Mouse (Mus musculus) limb, embryonic 11.5 days (tissue): ENCODE results near the gene Ccng1. TPM values are rescaled to one million over a fixed set of nuclear protein-coding genes. Genes with fewer than 3 reads are reported as not detected.

Experiments
- ATAC-seq: fragments of 200-750 bp; cut with Nextera tagmentation; 2 replicates; pipeline ENCODE4 v1.8.0; 2017; ENCODE audit warnings: low read depth; ENCODE audit not compliant: insufficient number of reproducible peaks, low FRiP score, low TSS enrichment
- DNase-seq: peaks from one replicate; pipeline ENCODE4 v3.0.0-alpha.2; 2015; ENCODE audit warnings: low spot score
- H3K27ac ChIP-seq: fragments of 300-500 bp; sonication (generic); replicated peaks from 2 replicates; pipeline ENCODE4 v1.5.1; 2014; ENCODE audit warnings: low read depth, mild to moderate bottlenecking, low read length
- H3K27me3 ChIP-seq: fragments of 300-500 bp; sonication (generic); 2 replicates; pipeline ENCODE4 v1.6.1; 2014; ENCODE audit warnings: mild to moderate bottlenecking, low read length, mixed read lengths; ENCODE audit not compliant: control insufficient read depth, insufficient read depth
- H3K36me3 ChIP-seq: fragments of 300-500 bp; sonication (generic); 2 replicates; pipeline ENCODE4 v1.6.1; 2014; ENCODE audit warnings: mild to moderate bottlenecking, low read length, moderate library complexity, mixed read lengths; ENCODE audit not compliant: control insufficient read depth, insufficient read depth
- H3K4me1 ChIP-seq: fragments of 300-500 bp; sonication (generic); 2 replicates; pipeline ENCODE4 v1.6.1; 2014; ENCODE audit warnings: low read length, mixed read lengths; ENCODE audit not compliant: control insufficient read depth, insufficient read depth
- H3K4me2 ChIP-seq: fragments of 300-500 bp; sonication (generic); 2 replicates; pipeline ENCODE4 v1.6.1; 2014; ENCODE audit warnings: low read depth, mild to moderate bottlenecking, moderate library complexity; ENCODE audit not compliant: severe bottlenecking
- H3K4me3 ChIP-seq: fragments of 300-500 bp; sonication (generic); 2 replicates; pipeline ENCODE4 v1.5.1; 2014; ENCODE audit warnings: low read depth, low read length
- H3K9ac ChIP-seq: fragments of 300-500 bp; sonication (generic); 2 replicates; pipeline ENCODE4 v1.6.1; 2014; ENCODE audit warnings: mild to moderate bottlenecking, low read length
- H3K9me3 ChIP-seq: fragments of 300-500 bp; sonication (generic); 2 replicates; pipeline ENCODE4 v1.6.1; 2016; ENCODE audit warnings: low read length; ENCODE audit not compliant: control insufficient read depth
- WGBS: fragments of 180-500 bp; shearing (Covaris S2); extraction: QIAGEN DNeasy Blood & Tissue Kit; methylation state at CpG from one replicate; pipeline ENCODE4 v1.1.7; 2014; 5-methylcytosine and 5-hydroxymethylcytosine counted together
- polyA plus RNA-seq: library from polyadenylated mRNA; unstranded; fragments of >200 nt; fragmentation: Nextera tagmentation; extraction: Ambion mirVana; gene quantifications from 2 replicates; pipeline ENCODE4 v1.2.1, GENCODE M21; 2014

Gene Ccng1
- polyA plus RNA-seq, 1 experiment from 2014 or later = 27.4 TPM

DNA sequence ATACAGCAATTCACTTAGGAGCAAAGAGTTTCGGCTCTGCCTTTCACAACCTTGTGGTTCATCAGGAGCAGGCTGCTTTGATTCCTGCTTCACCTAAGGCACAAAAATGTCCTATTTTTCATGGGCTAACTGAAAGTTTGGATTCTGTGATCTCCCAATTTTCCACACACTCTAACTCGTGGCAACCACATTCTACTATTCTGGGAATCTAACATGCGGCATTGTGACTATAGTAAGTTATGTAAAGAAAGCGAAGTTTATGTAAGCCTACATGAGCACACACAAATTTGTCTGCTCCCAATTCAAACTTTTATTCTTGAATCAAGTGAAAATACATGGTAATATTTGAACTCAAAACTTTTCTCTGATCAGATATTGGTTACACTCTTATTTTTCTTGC lies 9.6 kb upstream of the Ccng1 start:
- Histone ChIP-seq H3K9ac (no peak overlapping the region), H3K9me3 (no peaks in the 10 kb centered on the region), H3K27ac (no peak overlapping the region), H3K4me2 (no peak overlapping the region), H3K27me3 (no peaks in the 10 kb centered on the region), H3K4me1 (no peaks in the 10 kb centered on the region), H3K36me3 (no peaks in the 10 kb centered on the region), H3K4me3 (no peak overlapping the region)
- DNase-seq (no peak), ATAC-seq (no peak)
- WGBS = 78% methylated on average over 4 of the region's 4 CpGs

- ATAC-seq (no peak), DNase-seq (no peak)
Observed at GRCm38 (mm10) chr11:40763395-40763794, 8.3 kb upstream of the Ccng1 start.

GRCm38 (mm10) chr11:40759896-40760295 lies 4.8 kb upstream of the Ccng1 start:
- no peak overlapping the region for H3K9ac ChIP-seq
- H3K27ac ChIP-seq = no peak overlapping the region
- H3K9me3 ChIP-seq = no peaks in the 10 kb centered on the region
- H3K4me1 ChIP-seq = no peaks in the 10 kb centered on the region
- ATAC-seq (no peak), DNase-seq (no peak)
- H3K4me3 ChIP-seq = no peak overlapping the region
- H3K27me3 ChIP-seq = no peaks in the 10 kb centered on the region
- 84% methylated on average over 8 of the region's 8 CpGs for WGBS
- no peaks in the 10 kb centered on the region for H3K36me3 ChIP-seq
- H3K4me2 ChIP-seq = no peak overlapping the region

More at GRCm38 (mm10) chr11:40763395-40763794, 8.3 kb upstream of the Ccng1 start:
- no peaks in the 10 kb centered on the region for H3K27me3 ChIP-seq
- 27% methylated on average over 2 of the region's 2 CpGs for WGBS
- H3K9me3 ChIP-seq = no peaks in the 10 kb centered on the region
- H3K4me2 ChIP-seq = no peak overlapping the region
- H3K27ac ChIP-seq = no peak overlapping the region
- no peak overlapping the region for H3K4me3 ChIP-seq
- H3K36me3 ChIP-seq = no peaks in the 10 kb centered on the region
- no peaks in the 10 kb centered on the region for H3K4me1 ChIP-seq
- H3K9ac ChIP-seq = no peak overlapping the region

- WGBS = 87% methylated on average over 8 of the region's 8 CpGs
- H3K27ac ChIP-seq = no peak overlapping the region
- H3K4me2 ChIP-seq = no peak overlapping the region
- H3K4me1 ChIP-seq = no peaks in the 10 kb centered on the region
- no peak overlapping the region for H3K4me3 ChIP-seq
- no peaks in the 10 kb centered on the region for H3K9me3 ChIP-seq
- no peaks in the 10 kb centered on the region for H3K36me3 ChIP-seq
- ATAC-seq (no peak), DNase-seq (no peak)
- H3K27me3 ChIP-seq = no peaks in the 10 kb centered on the region
- H3K9ac ChIP-seq = no peak overlapping the region
Observed at GRCm38 (mm10) chr11:40755968-40756367, 857 bp upstream of the Ccng1 start.

GRCm38 (mm10) chr11:40754664-40755107 lies 425 bp downstream of the Ccng1 start:
- ATAC-seq (peak; percentile 1; the same call in 1 of the 2 replicates), DNase-seq (no peak)
- H3K36me3 ChIP-seq = no peaks in the 10 kb centered on the region
- H3K9ac ChIP-seq = peak overlapping the region; percentile 70
- H3K4me2 ChIP-seq = peak overlapping the region; percentile 81
- no peaks in the 10 kb centered on the region for H3K27me3 ChIP-seq
- H3K4me1 ChIP-seq = no peaks in the 10 kb centered on the region
- no peak overlapping the region for H3K27ac ChIP-seq
- no peaks in the 10 kb centered on the region for H3K9me3 ChIP-seq
- 4% methylated on average over 19 of the region's 19 CpGs for WGBS
- peak overlapping the region; percentile 72 for H3K4me3 ChIP-seq

DNA sequence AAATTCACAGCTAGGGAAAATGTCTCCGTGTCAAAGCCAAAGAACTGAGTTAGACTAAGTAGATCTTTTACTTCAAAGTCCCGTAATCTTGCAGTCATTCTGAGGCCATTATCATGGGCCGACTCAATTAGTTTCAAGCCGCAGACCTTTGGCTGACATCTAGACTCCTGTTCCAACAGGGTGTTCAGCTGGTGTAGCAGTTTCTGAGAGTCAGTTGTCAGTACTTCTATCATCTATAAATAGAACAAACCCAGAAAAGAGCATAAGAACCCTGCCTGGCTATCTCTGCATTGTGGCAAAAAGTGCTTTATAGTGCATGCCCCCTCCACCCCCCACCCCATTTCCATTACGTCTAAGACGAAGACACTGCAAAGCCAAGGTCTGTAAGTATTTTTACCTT lies 1.3 kb downstream of the Ccng1 start:
- WGBS = 78% methylated on average over 6 of the region's 6 CpGs
- no peaks in the 10 kb centered on the region for H3K4me1 ChIP-seq
- ATAC-seq = no peak
- no peak for DNase-seq
- H3K4me2 ChIP-seq = no peak overlapping the region
- no peaks in the 10 kb centered on the region for H3K9me3 ChIP-seq
- no peaks in the 10 kb centered on the region for H3K36me3 ChIP-seq
- no peak overlapping the region for H3K4me3 ChIP-seq
- H3K9ac ChIP-seq = no peak overlapping the region
- H3K27me3 ChIP-seq = no peaks in the 10 kb centered on the region
- no peak overlapping the region for H3K27ac ChIP-seq

GRCm38 (mm10) chr11:40747716-40748115 lies 7.4 kb downstream of the Ccng1 start:
- no peaks in the 10 kb centered on the region for H3K36me3 ChIP-seq
- ATAC-seq (no peak), DNase-seq (no peak)
- H3K27ac ChIP-seq = no peak overlapping the region
- H3K9ac ChIP-seq = no peak overlapping the region
- H3K4me2 ChIP-seq = no peak overlapping the region
- H3K4me3 ChIP-seq = no peak overlapping the region
- H3K27me3 ChIP-seq = no peaks in the 10 kb centered on the region
- H3K9me3 ChIP-seq = no peaks in the 10 kb centered on the region
- WGBS = 67% methylated on average over 2 of the region's 2 CpGs
- no peaks in the 10 kb centered on the region for H3K4me1 ChIP-seq

DNA sequence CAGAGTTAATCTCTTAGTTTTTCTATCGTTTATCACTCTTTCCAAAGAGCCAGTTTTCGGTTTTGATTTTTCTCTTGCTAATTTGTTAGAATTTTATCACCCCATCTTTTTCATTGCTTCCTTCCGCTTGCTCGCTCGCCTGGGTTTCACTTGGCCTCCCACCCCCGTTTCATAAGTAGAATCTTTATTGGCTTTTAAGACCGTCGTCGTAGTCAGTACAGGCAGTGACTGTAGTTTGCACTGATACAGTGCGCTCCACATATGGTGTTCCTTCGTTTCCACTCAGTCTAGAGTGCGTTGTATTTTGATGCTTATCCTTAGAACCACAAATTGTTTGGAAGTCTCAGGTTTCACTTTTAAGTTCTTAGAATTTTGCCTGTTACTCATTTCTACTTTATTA lies 8.8 kb downstream of the Ccng1 start:
- no peak overlapping the region for H3K4me2 ChIP-seq
- H3K27me3 ChIP-seq = no peaks in the 10 kb centered on the region
- no peak overlapping the region for H3K27ac ChIP-seq
- 83% methylated on average over 12 of the region's 12 CpGs for WGBS
- no peak overlapping the region for H3K9ac ChIP-seq
- H3K4me1 ChIP-seq = no peaks in the 10 kb centered on the region
- ATAC-seq (no peak), DNase-seq (no peak)
- H3K36me3 ChIP-seq = no peaks in the 10 kb centered on the region
- H3K4me3 ChIP-seq = no peak overlapping the region
- H3K9me3 ChIP-seq = no peaks in the 10 kb centered on the region

DNA sequence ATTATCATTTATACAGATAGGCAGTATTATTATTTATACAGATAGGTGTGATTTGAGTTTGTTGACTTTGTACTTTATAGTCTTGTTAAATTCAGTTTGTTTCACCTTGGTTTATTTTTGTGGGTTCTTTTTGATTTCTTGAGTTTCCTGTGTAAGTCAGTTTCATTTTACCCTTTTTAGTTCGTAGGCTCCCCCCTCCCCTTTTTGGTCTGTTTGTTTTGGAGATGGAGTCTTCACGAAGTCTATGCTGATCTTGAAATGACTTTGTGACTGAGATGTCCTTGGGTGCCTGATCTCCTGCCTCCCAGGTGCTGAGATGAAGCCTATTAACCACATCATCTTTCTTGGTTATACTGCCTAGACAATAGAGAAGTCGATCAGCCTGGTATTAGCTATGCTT lies 10.8 kb downstream of the Ccng1 start:
- Histone ChIP-seq H3K27ac (no peak overlapping the region), H3K36me3 (no peaks in the 10 kb centered on the region), H3K9ac (no peak overlapping the region), H3K9me3 (no peaks in the 10 kb centered on the region), H3K4me3 (no peak overlapping the region), H3K4me2 (no peak overlapping the region), H3K4me1 (no peaks in the 10 kb centered on the region), H3K27me3 (no peaks in the 10 kb centered on the region)
- WGBS = 85% methylated on average over 3 of the region's 3 CpGs
- DNase-seq (no peak), ATAC-seq (no peak)
